Mouse (Mus musculus): ENCODE measurements around the gene H3f3b. TPM values are rescaled to one million over a fixed set of nuclear protein-coding genes. Genes with fewer than 3 reads are reported as not detected.
"Not testable (repeated sequence)": the region's sequence is repeated elsewhere in the genome, so short reads cannot be mapped to it uniquely, and the experiment has no call there.

The H3f3b gene
- polyA plus RNA-seq, 1 experiment: 118 TPM

- 93% methylated on average over 3 of the region's 3 CpGs for WGBS
- no peak overlapping the region for H3K4me3 ChIP-seq (ENCODE audit: low read depth, low read length)
- TF ChIP-seq POLR2A (IDR thresholded peaks at IDR 0.05; ENCODE audit: low read depth, low read length) (no peak), CTCF (IDR thresholded peaks at IDR 0.05; ENCODE audit: extremely low read depth, insufficient read length, insufficient replicate concordance, low read depth, low read length) (no peak)
- no peaks in the 10 kb centered on the region for H3K4me1 ChIP-seq (ENCODE audit: control insufficient read depth, insufficient read depth, insufficient read length, low read length)
- no peak overlapping the region for H3K27ac ChIP-seq (ENCODE audit: insufficient read depth, low read depth, low read length)
- peaks cover 20% of the 10 kb centered on the region for H3K36me3 ChIP-seq (ENCODE audit: control insufficient read depth, insufficient read depth, low read length)
- no peaks in the 10 kb centered on the region for H3K27me3 ChIP-seq (ENCODE audit: control insufficient read depth, insufficient read depth, low read length)
Measured at GRCm38 (mm10) chr11:116025056-116025845, 2.5 kb downstream of the H3f3b start.

- TF ChIP-seq CTCF (IDR thresholded peaks at IDR 0.05; ENCODE audit: extremely low read depth, insufficient read length, insufficient replicate concordance, low read depth, low read length) (no peak), POLR2A (IDR thresholded peaks at IDR 0.05; ENCODE audit: low read depth, low read length) (peak; percentile 100)
Measured at GRCm38 (mm10) chr11:116024356-116024808, 3.4 kb downstream of the H3f3b start.

GRCm38 (mm10) chr11:116023771-116024355 lies 3.9 kb downstream of the H3f3b start:
- Histone ChIP-seq H3K4me1 (ENCODE audit: control insufficient read depth, insufficient read depth, insufficient read length, low read length) (no peaks in the 10 kb centered on the region), H3K27me3 (ENCODE audit: control insufficient read depth, insufficient read depth, low read length) (no peaks in the 10 kb centered on the region), H3K4me3 (ENCODE audit: low read depth, low read length) (peak overlapping the region; percentile 81), H3K36me3 (ENCODE audit: control insufficient read depth, insufficient read depth, low read length) (peaks cover 20% of the 10 kb centered on the region), H3K27ac (ENCODE audit: insufficient read depth, low read depth, low read length) (peak overlapping the region; percentile 98)
- TF ChIP-seq POLR2A (IDR thresholded peaks at IDR 0.05; ENCODE audit: low read depth, low read length) (no peak), CTCF (IDR thresholded peaks at IDR 0.05; ENCODE audit: extremely low read depth, insufficient read length, insufficient replicate concordance, low read depth, low read length) (peak; percentile 72)
- WGBS: under 1% methylated on average over 57 of the region's 57 CpGs

More at GRCm38 (mm10) chr11:116024356-116024808, 3.4 kb downstream of the H3f3b start:
- H3K4me3 ChIP-seq (ENCODE audit: low read depth, low read length): peak overlapping the region; percentile 81
- peak overlapping the region; percentile 98 for H3K27ac ChIP-seq (ENCODE audit: insufficient read depth, low read depth, low read length)
- H3K36me3 ChIP-seq (ENCODE audit: control insufficient read depth, insufficient read depth, low read length): peaks cover 20% of the 10 kb centered on the region
- no peaks in the 10 kb centered on the region for H3K4me1 ChIP-seq (ENCODE audit: control insufficient read depth, insufficient read depth, insufficient read length, low read length)
- H3K27me3 ChIP-seq (ENCODE audit: control insufficient read depth, insufficient read depth, low read length): no peaks in the 10 kb centered on the region
- under 1% methylated on average over 37 of the region's 37 CpGs for WGBS

- H3K27me3 ChIP-seq (ENCODE audit: control insufficient read depth, insufficient read depth, low read length); H3K4me1 ChIP-seq (ENCODE audit: control insufficient read depth, insufficient read depth, insufficient read length, low read length): not testable (repeated sequence)
- under 1% methylated on average over 18 of the region's 18 CpGs for WGBS
- Histone ChIP-seq H3K27ac (ENCODE audit: insufficient read depth, low read depth, low read length) (peak overlapping the region; percentile 98), H3K36me3 (ENCODE audit: control insufficient read depth, insufficient read depth, low read length) (peaks cover 20% of the 10 kb centered on the region), H3K4me3 (ENCODE audit: low read depth, low read length) (peak overlapping the region; percentile 81)
Measured at GRCm38 (mm10) chr11:116023074-116023770, 4.5 kb downstream of the H3f3b start.

- no peak overlapping the region for H3K27ac ChIP-seq (ENCODE audit: insufficient read depth, low read depth, low read length)
- 19% methylated on average over 4 of the region's 4 CpGs for WGBS
- H3K4me1 ChIP-seq (ENCODE audit: control insufficient read depth, insufficient read depth, insufficient read length, low read length): no peaks in the 10 kb centered on the region
- TF ChIP-seq POLR2A (IDR thresholded peaks at IDR 0.05; ENCODE audit: low read depth, low read length) (no peak), CTCF (IDR thresholded peaks at IDR 0.05; ENCODE audit: extremely low read depth, insufficient read length, insufficient replicate concordance, low read depth, low read length) (no peak)
- H3K27me3 ChIP-seq (ENCODE audit: control insufficient read depth, insufficient read depth, low read length): no peaks in the 10 kb centered on the region
- H3K4me3 ChIP-seq (ENCODE audit: low read depth, low read length): no peak overlapping the region
- peaks cover 20% of the 10 kb centered on the region for H3K36me3 ChIP-seq (ENCODE audit: control insufficient read depth, insufficient read depth, low read length)
Measured at GRCm38 (mm10) chr11:116022256-116022780, 5.4 kb downstream of the H3f3b start.

GRCm38 (mm10) chr11:116021328-116022220 lies 6.2 kb downstream of the H3f3b start:
- H3K27ac ChIP-seq (ENCODE audit: insufficient read depth, low read depth, low read length): no peak overlapping the region
- H3K27me3 ChIP-seq (ENCODE audit: control insufficient read depth, insufficient read depth, low read length): no peaks in the 10 kb centered on the region
- H3K4me3 ChIP-seq (ENCODE audit: low read depth, low read length): no peak overlapping the region
- TF ChIP-seq CTCF (IDR thresholded peaks at IDR 0.05; ENCODE audit: extremely low read depth, insufficient read length, insufficient replicate concordance, low read depth, low read length): no peak
- H3K36me3 ChIP-seq (ENCODE audit: control insufficient read depth, insufficient read depth, low read length): peaks cover 20% of the 10 kb centered on the region
- H3K4me1 ChIP-seq (ENCODE audit: control insufficient read depth, insufficient read depth, insufficient read length, low read length): no peaks in the 10 kb centered on the region
- 41% methylated on average over 6 of the region's 6 CpGs for WGBS
